Mouse (Mus musculus): ENCODE results near the gene Gpam. TPM values are rescaled to one million over a fixed set of nuclear protein-coding genes. Genes with fewer than 3 reads are reported as not detected.

Gpam gene
- polyA plus RNA-seq, 1 experiment from 2014 or later: 9.9 TPM

DNA sequence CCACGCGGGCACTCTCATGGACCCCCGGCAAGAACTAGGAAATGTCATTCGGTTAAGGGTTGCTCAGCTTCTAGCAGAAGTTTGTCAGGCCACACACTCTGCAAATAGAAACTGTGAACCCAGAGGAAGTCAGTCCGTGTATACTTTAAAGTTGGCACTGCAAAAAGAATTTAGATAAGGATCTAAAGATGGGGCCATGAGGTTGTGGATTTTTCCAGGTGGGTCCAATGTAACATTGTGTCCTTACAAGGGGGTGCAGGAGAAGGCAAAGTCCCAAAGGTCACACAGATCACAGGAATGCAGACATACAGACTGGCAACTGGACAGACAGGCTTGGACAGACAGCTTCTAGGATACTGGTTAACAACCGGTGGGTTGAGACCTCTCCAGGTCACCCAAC, 21.1 kb upstream of the Gpam start:
- no peak overlapping the region for H3K4me2 ChIP-seq
- H3K4me3 ChIP-seq (ENCODE audit: low read depth, low read length): no peak overlapping the region
- no peaks in the 10 kb centered on the region for H3K9me3 ChIP-seq (replicated peaks; ENCODE audit: control insufficient read depth, low read length)
- no peak for ATAC-seq (replicated peaks; ENCODE audit: insufficient number of reproducible peaks, low FRiP score, low TSS enrichment)
- H3K4me1 ChIP-seq (ENCODE audit: control insufficient read depth, insufficient read depth, low read length): no peaks in the 10 kb centered on the region
- H3K27me3 ChIP-seq (ENCODE audit: control insufficient read depth, insufficient read depth, low read length): no peaks in the 10 kb centered on the region
- H3K9ac ChIP-seq (ENCODE audit: low read depth, low read length): no peak overlapping the region
- H3K27ac ChIP-seq (ENCODE audit: low read depth, low read length): no peak overlapping the region
- H3K36me3 ChIP-seq (ENCODE audit: control insufficient read depth, insufficient read depth, low read length): no peaks in the 10 kb centered on the region
- 77% methylated on average over 6 of the region's 6 CpGs for WGBS (ENCODE audit: insufficient replicate concordance)

DNA sequence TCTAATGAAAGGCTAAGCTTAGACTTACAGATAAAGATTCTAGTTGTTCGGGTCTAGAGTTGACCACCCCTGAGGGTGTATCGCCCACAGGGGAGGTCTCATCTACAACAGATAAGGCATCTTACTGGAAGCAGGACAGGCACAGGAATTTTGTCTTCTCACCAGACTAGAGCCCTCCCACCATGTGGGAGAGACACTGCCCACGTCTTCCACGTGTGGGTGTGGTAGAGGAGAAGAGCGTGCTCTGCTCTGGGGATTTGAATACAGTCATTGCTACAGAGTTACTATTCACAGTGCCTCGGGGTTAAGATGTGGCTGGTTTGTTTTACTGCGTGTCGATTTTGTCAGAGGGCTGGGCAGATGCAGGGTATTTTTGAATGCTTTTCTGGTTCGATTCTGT, 20.5 kb upstream of the Gpam start:
- Histone ChIP-seq H3K4me1 (ENCODE audit: control insufficient read depth, insufficient read depth, low read length) (no peaks in the 10 kb centered on the region), H3K27me3 (ENCODE audit: control insufficient read depth, insufficient read depth, low read length) (no peaks in the 10 kb centered on the region), H3K36me3 (ENCODE audit: control insufficient read depth, insufficient read depth, low read length) (no peaks in the 10 kb centered on the region), H3K4me3 (ENCODE audit: low read depth, low read length) (no peak overlapping the region), H3K9ac (ENCODE audit: low read depth, low read length) (no peak overlapping the region), H3K27ac (ENCODE audit: low read depth, low read length) (no peak overlapping the region), H3K9me3 (replicated peaks; ENCODE audit: control insufficient read depth, low read length) (no peaks in the 10 kb centered on the region), H3K4me2 (no peak overlapping the region)
- 57% methylated on average over 9 of the region's 9 CpGs for WGBS (ENCODE audit: insufficient replicate concordance)
- ATAC-seq (replicated peaks; ENCODE audit: insufficient number of reproducible peaks, low FRiP score, low TSS enrichment): no peak

DNA sequence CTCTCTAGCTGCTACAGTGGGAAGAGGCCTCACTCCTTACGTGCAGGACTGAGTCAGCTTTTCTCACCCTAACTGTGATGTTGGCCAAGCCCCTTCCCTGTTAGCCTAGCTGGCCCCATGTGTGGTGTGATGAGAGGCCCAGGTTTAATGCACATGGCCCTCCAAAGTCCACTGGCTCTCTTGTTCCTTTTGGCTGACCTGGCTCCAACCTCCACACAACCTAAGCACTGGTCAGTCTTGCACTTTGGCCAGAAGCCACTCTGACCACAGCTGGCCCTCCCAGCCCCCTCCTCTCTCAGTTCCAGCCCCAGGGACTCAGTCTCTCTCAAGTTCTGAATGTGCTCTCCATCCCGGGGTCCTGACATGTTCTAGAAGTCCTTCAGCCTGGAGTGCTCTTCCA, 18.1 kb upstream of the Gpam start:
- Histone ChIP-seq H3K4me1 (ENCODE audit: control insufficient read depth, insufficient read depth, low read length) (no peaks in the 10 kb centered on the region), H3K27me3 (ENCODE audit: control insufficient read depth, insufficient read depth, low read length) (no peaks in the 10 kb centered on the region), H3K9me3 (replicated peaks; ENCODE audit: control insufficient read depth, low read length) (no peaks in the 10 kb centered on the region), H3K27ac (ENCODE audit: low read depth, low read length) (no peak overlapping the region), H3K9ac (ENCODE audit: low read depth, low read length) (no peak overlapping the region), H3K36me3 (ENCODE audit: control insufficient read depth, insufficient read depth, low read length) (no peaks in the 10 kb centered on the region), H3K4me3 (ENCODE audit: low read depth, low read length) (no peak overlapping the region), H3K4me2 (no peak overlapping the region)
- WGBS (ENCODE audit: insufficient replicate concordance): 73% methylated on average over 2 of the region's 2 CpGs
- ATAC-seq (replicated peaks; ENCODE audit: insufficient number of reproducible peaks, low FRiP score, low TSS enrichment): 0 out of 2 replicates have a peak, but pooled peaks have one; percentile 22

DNA sequence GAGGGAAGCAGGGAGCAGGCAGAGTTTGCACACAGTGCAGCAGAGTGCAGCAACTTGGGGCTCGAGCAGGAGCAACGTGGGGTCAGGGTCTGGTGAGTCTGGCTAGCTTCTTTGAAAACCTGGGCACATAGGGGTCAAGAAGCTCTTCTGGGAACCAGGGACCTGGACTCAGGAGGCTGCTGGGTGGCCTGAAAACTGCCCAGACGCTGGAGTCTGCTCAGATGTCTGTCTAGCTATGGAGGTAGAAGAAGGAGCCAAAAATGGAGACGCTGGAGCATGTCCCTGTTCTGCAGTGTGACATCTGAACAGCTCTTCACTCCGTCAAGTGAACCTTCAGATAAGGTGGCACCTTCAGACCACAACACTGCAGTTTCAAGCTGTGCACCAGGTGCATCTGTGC, 17.7 kb upstream of the Gpam start:
- Histone ChIP-seq H3K4me3 (ENCODE audit: low read depth, low read length) (no peak overlapping the region), H3K9ac (ENCODE audit: low read depth, low read length) (no peak overlapping the region), H3K27ac (ENCODE audit: low read depth, low read length) (no peak overlapping the region), H3K9me3 (replicated peaks; ENCODE audit: control insufficient read depth, low read length) (no peaks in the 10 kb centered on the region), H3K4me1 (ENCODE audit: control insufficient read depth, insufficient read depth, low read length) (no peaks in the 10 kb centered on the region), H3K27me3 (ENCODE audit: control insufficient read depth, insufficient read depth, low read length) (no peaks in the 10 kb centered on the region), H3K36me3 (ENCODE audit: control insufficient read depth, insufficient read depth, low read length) (no peaks in the 10 kb centered on the region), H3K4me2 (no peak overlapping the region)
- 56% methylated on average over 5 of the region's 5 CpGs for WGBS (ENCODE audit: insufficient replicate concordance)
- no peak for ATAC-seq (replicated peaks; ENCODE audit: insufficient number of reproducible peaks, low FRiP score, low TSS enrichment)

DNA sequence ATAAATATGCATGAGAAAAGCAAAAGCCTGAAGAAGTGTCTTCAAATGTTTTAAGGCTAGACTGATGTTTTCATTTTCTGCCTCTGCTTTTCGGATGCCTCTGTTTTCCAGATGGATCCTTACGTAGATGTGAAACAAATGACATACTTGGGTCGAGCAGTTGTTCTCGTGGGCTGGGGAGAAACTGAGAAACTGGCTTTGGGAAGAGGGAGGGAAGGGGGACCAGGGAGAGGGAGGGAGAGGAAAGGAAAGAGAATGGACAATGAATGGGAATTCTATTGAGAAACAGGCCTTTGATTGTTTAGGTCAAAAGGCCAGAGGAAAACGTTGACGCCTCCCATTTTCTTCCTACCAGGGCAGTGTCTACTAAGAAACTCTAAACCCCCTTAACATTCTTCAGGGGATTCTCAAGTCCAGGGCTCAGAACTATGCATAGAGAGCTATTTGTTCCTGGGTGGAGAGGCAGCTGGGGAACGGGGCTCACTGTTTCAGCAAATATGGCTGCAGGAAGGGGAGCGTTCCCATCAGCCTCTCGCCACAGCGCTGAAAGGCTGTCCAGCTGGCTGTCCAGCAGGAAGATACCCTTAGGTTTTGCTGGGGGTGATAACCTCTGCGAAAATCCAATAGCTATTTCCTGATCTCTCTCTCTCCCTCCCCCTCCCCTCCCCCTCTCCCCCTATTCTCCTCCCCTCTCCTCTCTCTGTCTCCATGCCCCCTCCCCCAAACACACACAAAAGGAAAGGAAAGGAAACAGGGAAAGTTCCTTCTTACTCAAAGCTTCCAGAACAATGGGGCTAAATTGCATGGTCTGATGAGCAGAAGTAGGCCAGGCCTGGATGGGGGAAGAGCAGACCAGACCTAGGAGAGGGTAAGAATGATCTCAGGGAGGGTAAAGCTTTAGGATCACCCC, 16.6 kb upstream of the Gpam start:
- H3K9ac ChIP-seq (ENCODE audit: low read depth, low read length): no peak overlapping the region
- H3K9me3 ChIP-seq (replicated peaks; ENCODE audit: control insufficient read depth, low read length): no peaks in the 10 kb centered on the region
- no peaks in the 10 kb centered on the region for H3K27me3 ChIP-seq (ENCODE audit: control insufficient read depth, insufficient read depth, low read length)
- 46% methylated on average over 11 of the region's 11 CpGs for WGBS (ENCODE audit: insufficient replicate concordance)
- no peaks in the 10 kb centered on the region for H3K4me1 ChIP-seq (ENCODE audit: control insufficient read depth, insufficient read depth, low read length)
- 0 out of 2 replicates have a peak overlapping the region, but pooled peaks have one; percentile 22 for H3K27ac ChIP-seq (ENCODE audit: low read depth, low read length)
- H3K36me3 ChIP-seq (ENCODE audit: control insufficient read depth, insufficient read depth, low read length): no peaks in the 10 kb centered on the region
- no peak overlapping the region for H3K4me2 ChIP-seq
- ATAC-seq (replicated peaks; ENCODE audit: insufficient number of reproducible peaks, low FRiP score, low TSS enrichment): 0 out of 2 replicates have a peak, but pooled peaks have one; percentile 42
- no peak overlapping the region for H3K4me3 ChIP-seq (ENCODE audit: low read depth, low read length)

DNA sequence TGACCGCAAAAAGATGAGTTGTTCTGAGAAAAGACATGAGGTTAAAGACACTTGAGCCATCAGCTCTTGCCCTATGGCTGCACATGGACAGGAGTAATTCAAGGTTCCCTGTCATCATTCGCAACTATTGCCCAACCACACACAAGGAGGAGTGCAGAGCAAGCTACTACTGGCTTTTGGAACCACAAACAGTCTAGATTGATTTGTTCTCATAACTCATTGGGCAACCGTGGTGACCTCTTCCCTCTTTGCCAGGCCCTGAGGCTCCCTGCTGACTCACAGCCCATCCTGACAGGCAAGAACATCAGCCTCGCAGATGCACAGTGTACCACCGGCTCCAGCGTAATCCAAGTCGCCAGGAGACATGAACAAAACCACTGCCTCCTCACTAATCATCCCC, 12.3 kb upstream of the Gpam start:
- H3K4me1 ChIP-seq (ENCODE audit: control insufficient read depth, insufficient read depth, low read length): peaks cover 4% of the 10 kb centered on the region; the same call in 1 of the 2 replicates
- no peak for ATAC-seq (replicated peaks; ENCODE audit: insufficient number of reproducible peaks, low FRiP score, low TSS enrichment)
- H3K9ac ChIP-seq (ENCODE audit: low read depth, low read length): no peak overlapping the region
- H3K9me3 ChIP-seq (replicated peaks; ENCODE audit: control insufficient read depth, low read length): no peaks in the 10 kb centered on the region
- no peak overlapping the region for H3K27ac ChIP-seq (ENCODE audit: low read depth, low read length)
- H3K4me2 ChIP-seq: no peak overlapping the region
- H3K4me3 ChIP-seq (ENCODE audit: low read depth, low read length): no peak overlapping the region
- WGBS (ENCODE audit: insufficient replicate concordance): 77% methylated on average over 7 of the region's 7 CpGs
- H3K27me3 ChIP-seq (ENCODE audit: control insufficient read depth, insufficient read depth, low read length): no peaks in the 10 kb centered on the region
- H3K36me3 ChIP-seq (ENCODE audit: control insufficient read depth, insufficient read depth, low read length): no peaks in the 10 kb centered on the region

DNA sequence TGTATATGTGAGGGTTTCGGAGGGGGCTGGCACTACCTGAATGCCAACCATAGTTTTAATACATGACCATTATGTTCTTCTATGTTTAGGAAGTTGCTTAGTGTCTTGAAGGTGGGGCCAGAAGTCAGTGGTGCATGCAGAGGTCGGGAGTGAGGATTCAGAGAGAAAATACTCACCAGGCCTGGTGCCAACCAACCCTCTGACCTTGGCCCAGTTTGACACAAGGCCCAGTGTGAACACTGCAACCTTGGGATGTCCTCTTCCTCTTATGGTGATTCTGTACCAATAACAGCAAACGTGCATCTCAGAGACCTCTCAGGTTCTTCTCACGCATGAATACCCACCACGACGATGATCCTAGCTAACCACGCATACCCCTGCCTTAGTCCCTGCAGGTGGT, 11.5 kb upstream of the Gpam start:
- Histone ChIP-seq H3K36me3 (ENCODE audit: control insufficient read depth, insufficient read depth, low read length) (no peaks in the 10 kb centered on the region), H3K27ac (ENCODE audit: low read depth, low read length) (no peak overlapping the region), H3K4me3 (ENCODE audit: low read depth, low read length) (no peak overlapping the region), H3K27me3 (ENCODE audit: control insufficient read depth, insufficient read depth, low read length) (no peaks in the 10 kb centered on the region), H3K4me1 (ENCODE audit: control insufficient read depth, insufficient read depth, low read length) (peaks cover 4% of the 10 kb centered on the region; the same call in 1 of the 2 replicates), H3K9me3 (replicated peaks; ENCODE audit: control insufficient read depth, low read length) (no peaks in the 10 kb centered on the region), H3K9ac (ENCODE audit: low read depth, low read length) (no peak overlapping the region), H3K4me2 (no peak overlapping the region)
- no peak for ATAC-seq (replicated peaks; ENCODE audit: insufficient number of reproducible peaks, low FRiP score, low TSS enrichment)
- 80% methylated on average over 7 of the region's 7 CpGs for WGBS (ENCODE audit: insufficient replicate concordance)

DNA sequence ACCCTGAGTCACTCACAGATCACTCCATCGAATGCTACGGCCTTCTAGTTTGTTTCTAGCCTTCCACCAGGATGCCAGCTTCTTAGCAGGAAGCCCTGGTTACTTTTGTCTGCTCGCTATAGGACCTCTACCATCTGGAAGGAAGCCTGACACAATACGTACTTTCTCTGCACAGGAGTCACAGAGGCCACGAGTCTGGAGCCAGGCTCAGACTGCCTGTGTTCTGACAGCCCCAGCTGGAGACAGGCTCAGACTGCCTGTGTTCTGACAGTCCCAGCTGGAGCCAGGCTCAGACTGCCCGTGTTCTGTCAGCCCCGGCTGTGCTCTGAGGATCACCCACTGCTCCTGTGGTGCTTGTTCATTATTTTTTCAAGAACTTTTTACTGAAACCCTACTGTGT, 10.8 kb upstream of the Gpam start:
- whole genome bisulfite sequencing (ENCODE audit: insufficient replicate concordance): 39% methylated on average over 7 of the region's 7 CpGs
- no peaks in the 10 kb centered on the region for H3K36me3 ChIP-seq (ENCODE audit: control insufficient read depth, insufficient read depth, low read length)
- H3K27ac ChIP-seq (ENCODE audit: low read depth, low read length): no peak overlapping the region
- no peak overlapping the region for H3K4me3 ChIP-seq (ENCODE audit: low read depth, low read length)
- H3K27me3 ChIP-seq (ENCODE audit: control insufficient read depth, insufficient read depth, low read length): no peaks in the 10 kb centered on the region
- no peaks in the 10 kb centered on the region for H3K9me3 ChIP-seq (replicated peaks; ENCODE audit: control insufficient read depth, low read length)
- H3K9ac ChIP-seq (ENCODE audit: low read depth, low read length): no peak overlapping the region
- ATAC-seq (replicated peaks; ENCODE audit: insufficient number of reproducible peaks, low FRiP score, low TSS enrichment): no peak
- peaks cover 4% of the 10 kb centered on the region; the same call in 1 of the 2 replicates for H3K4me1 ChIP-seq (ENCODE audit: control insufficient read depth, insufficient read depth, low read length)
- no peak overlapping the region for H3K4me2 ChIP-seq
